Mouse (Mus musculus) heart, adult 2 months (tissue): ENCODE data around the gene Rnf157.

Source experiments
- CTCF ChIP-seq: fragments of 200-600 bp; IDR thresholded peaks from 2 replicates; pipeline ENCODE4 v1.8.1; 2022; ENCODE audit warnings: antibody characterized with exemption, mild to moderate bottlenecking, moderate library complexity
- EP300 ChIP-seq: fragments of 200-500 bp; IDR thresholded peaks from 2 replicates; pipeline ENCODE4 v1.6.1; 2011; ENCODE audit warnings: low read depth, low read length, control low read depth; ENCODE audit not compliant: insufficient read depth
- POLR2A ChIP-seq: fragments of 200-500 bp; IDR thresholded peaks from 2 replicates; pipeline ENCODE4 v1.6.1; 2011; ENCODE audit warnings: mild to moderate bottlenecking, low read depth, low read length, control low read depth; ENCODE audit not compliant: insufficient read depth

DNA sequence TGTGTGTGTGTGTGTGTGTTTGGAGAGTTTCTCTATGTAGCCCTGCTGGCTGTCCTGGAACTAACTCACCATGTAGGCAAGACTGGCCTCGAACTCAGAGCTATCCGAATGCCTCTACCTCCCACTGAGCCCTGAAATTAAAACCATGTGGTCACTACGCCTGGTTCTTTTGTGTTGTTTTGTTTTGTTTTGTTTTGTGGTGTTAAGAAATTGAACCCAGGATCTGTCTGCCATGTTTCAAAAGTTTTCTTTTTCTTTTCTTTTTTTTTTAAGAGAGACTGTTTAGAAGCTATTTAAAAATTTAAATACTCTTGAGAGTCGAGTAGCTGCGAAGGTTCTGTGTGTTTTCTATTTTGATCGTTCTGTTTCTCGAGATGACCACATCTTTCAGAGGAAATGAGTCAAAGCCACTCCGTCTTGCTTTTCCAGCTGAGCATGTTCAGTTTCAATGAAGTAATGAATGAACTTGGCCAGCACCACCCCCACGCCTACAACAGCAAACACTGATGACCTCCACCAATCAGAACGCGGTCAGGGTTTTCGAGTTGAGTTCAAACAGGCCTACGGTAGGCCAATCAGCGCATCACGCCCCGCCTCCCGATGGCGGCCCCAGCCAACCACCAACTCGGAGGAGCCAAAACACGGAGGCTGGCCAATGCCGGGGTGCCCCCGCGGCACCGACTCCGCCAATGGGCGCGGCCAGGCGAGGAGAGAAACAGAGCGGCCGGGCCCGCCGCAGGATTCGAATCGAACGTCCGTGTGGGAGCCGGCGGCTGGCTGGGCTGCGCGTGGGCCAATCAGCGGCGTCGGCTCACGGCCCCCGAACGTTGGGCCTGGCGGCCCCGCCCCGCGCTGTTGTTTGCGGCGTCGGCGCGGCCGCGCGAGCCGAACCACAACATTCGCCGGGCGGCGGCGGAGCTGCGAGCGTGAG, 20.8 kb upstream of the Rnf157 start, which contains the start of gene Ubald2:
- TF ChIP-seq CTCF, result no peak
- TF ChIP-seq POLR2A, result peak; percentile 51; the same call in 1 of the 2 replicates
- TF ChIP-seq EP300, result no peak
